Mouse (Mus musculus): Measurements from ENCODE around the gene Adamts6. TPM values are rescaled to one million over a fixed set of nuclear protein-coding genes. Genes with fewer than 3 reads are reported as not detected.

Adamts6 gene
- total RNA-seq, 1 experiment: 0.98 TPM

GRCm38 (mm10) chr13:104329336-104329735 lies 41.7 kb downstream of the Adamts6 start:
- H3K9ac ChIP-seq (ENCODE audit: insufficient read depth, low read depth, low read length, poor library complexity, severe bottlenecking): no peak overlapping the region
- no peak overlapping the region for H3K27ac ChIP-seq (ENCODE audit: insufficient read depth, low read depth, low read length, poor library complexity, severe bottlenecking)
- no peaks in the 10 kb centered on the region for H3K4me1 ChIP-seq (ENCODE audit: control insufficient read depth in 2 of 2, insufficient read depth in 2 of 2, low read length in 2 of 2, poor library complexity in 1 of 2)
- TF ChIP-seq CHD2 (IDR thresholded peaks at IDR 0.05; ENCODE audit: low read depth, low read length): no peak
- no peak for TF ChIP-seq ZC3H11A (IDR thresholded peaks at IDR 0.05; ENCODE audit: borderline replicate concordance, low read depth, low read length)
- TF ChIP-seq ZNF384 (IDR thresholded peaks at IDR 0.05; ENCODE audit: low read depth, low read length): no peak
- no peak for TF ChIP-seq MAFK (IDR thresholded peaks at IDR 0.05; ENCODE audit: insufficient read depth, low read depth, low read length)
- no peak for TF ChIP-seq HCFC1 (IDR thresholded peaks at IDR 0.05; ENCODE audit: borderline replicate concordance, insufficient read depth, low read length)
- H3K36me3 ChIP-seq (ENCODE audit: control insufficient read depth, insufficient read depth, low read length, poor library complexity, severe bottlenecking): no peaks in the 10 kb centered on the region
- DNase-seq (ENCODE audit: low read depth, low spot score): no peak
- no peak overlapping the region for H3K4me3 ChIP-seq (ENCODE audit: insufficient read depth in 1 of 2, low read depth in 1 of 2, low read length in 2 of 2, poor library complexity in 1 of 2, severe bottlenecking in 1 of 2)
- in situ Hi-C loops (cut with MboI; ENCODE audit: low sequenced_read_pairs in 2 of 2, unreplicated experiment in 2 of 2): no loop called here
- H3K9me3 ChIP-seq (ENCODE audit: control insufficient read depth, insufficient read depth, low read depth, low read length): no peaks in the 10 kb centered on the region

GRCm38 (mm10) chr13:104329742-104330141 lies 42.1 kb downstream of the Adamts6 start:
- Histone ChIP-seq H3K9me3 (ENCODE audit: control insufficient read depth, insufficient read depth, low read depth, low read length) (no peaks in the 10 kb centered on the region), H3K9ac (ENCODE audit: insufficient read depth, low read depth, low read length, poor library complexity, severe bottlenecking) (no peak overlapping the region), H3K27ac (ENCODE audit: insufficient read depth, low read depth, low read length, poor library complexity, severe bottlenecking) (no peak overlapping the region), H3K36me3 (ENCODE audit: control insufficient read depth, insufficient read depth, low read length, poor library complexity, severe bottlenecking) (no peaks in the 10 kb centered on the region), H3K4me1 (ENCODE audit: control insufficient read depth in 2 of 2, insufficient read depth in 2 of 2, low read length in 2 of 2, poor library complexity in 1 of 2) (no peaks in the 10 kb centered on the region), H3K4me3 (ENCODE audit: insufficient read depth in 1 of 2, low read depth in 1 of 2, low read length in 2 of 2, poor library complexity in 1 of 2, severe bottlenecking in 1 of 2) (no peak overlapping the region)
- in situ Hi-C loops (cut with MboI; ENCODE audit: low sequenced_read_pairs in 2 of 2, unreplicated experiment in 2 of 2): no loop called here
- no peak for DNase-seq (ENCODE audit: low read depth, low spot score)
- TF ChIP-seq ZNF384 (IDR thresholded peaks at IDR 0.05; ENCODE audit: low read depth, low read length): no peak

GRCm38 (mm10) chr13:104352590-104352989 lies 65.0 kb downstream of the Adamts6 start:
- no peak overlapping the region for H3K9ac ChIP-seq (ENCODE audit: insufficient read depth, low read depth, low read length, poor library complexity, severe bottlenecking)
- DNase-seq (ENCODE audit: low read depth, low spot score): no peak

GRCm38 (mm10) chr13:104393427-104394356 lies 106.1 kb downstream of the Adamts6 start:
- no peak for TF ChIP-seq ZC3H11A (IDR thresholded peaks at IDR 0.05; ENCODE audit: borderline replicate concordance, low read depth, low read length)
- no peak for TF ChIP-seq HCFC1 (IDR thresholded peaks at IDR 0.05; ENCODE audit: borderline replicate concordance, insufficient read depth, low read length)
- no peak for TF ChIP-seq MAFK (IDR thresholded peaks at IDR 0.05; ENCODE audit: insufficient read depth, low read depth, low read length)
- TF ChIP-seq ZNF384 (IDR thresholded peaks at IDR 0.05; ENCODE audit: low read depth, low read length): no peak
- TF ChIP-seq CHD2 (IDR thresholded peaks at IDR 0.05; ENCODE audit: low read depth, low read length): no peak
- no peak overlapping the region for H3K9ac ChIP-seq (ENCODE audit: insufficient read depth, low read depth, low read length, poor library complexity, severe bottlenecking)
- no peak overlapping the region for H3K27ac ChIP-seq (ENCODE audit: insufficient read depth, low read depth, low read length, poor library complexity, severe bottlenecking)
- no peak for DNase-seq (ENCODE audit: low read depth, low spot score)
- no peaks in the 10 kb centered on the region for H3K36me3 ChIP-seq (ENCODE audit: control insufficient read depth, insufficient read depth, low read length, poor library complexity, severe bottlenecking)
- in situ Hi-C loops (cut with MboI; ENCODE audit: low sequenced_read_pairs in 2 of 2, unreplicated experiment in 2 of 2): no loop called here
- no peaks in the 10 kb centered on the region for H3K9me3 ChIP-seq (ENCODE audit: control insufficient read depth, insufficient read depth, low read depth, low read length)
- H3K4me1 ChIP-seq (ENCODE audit: control insufficient read depth in 2 of 2, insufficient read depth in 2 of 2, low read length in 2 of 2, poor library complexity in 1 of 2): no peaks in the 10 kb centered on the region
- H3K4me3 ChIP-seq (ENCODE audit: insufficient read depth in 1 of 2, low read depth in 1 of 2, low read length in 2 of 2, poor library complexity in 1 of 2, severe bottlenecking in 1 of 2): no peak overlapping the region

More at GRCm38 (mm10) chr13:104352590-104352989, 65.0 kb downstream of the Adamts6 start:
- Histone ChIP-seq H3K4me3 (ENCODE audit: insufficient read depth in 1 of 2, low read depth in 1 of 2, low read length in 2 of 2, poor library complexity in 1 of 2, severe bottlenecking in 1 of 2) (no peak overlapping the region), H3K9me3 (ENCODE audit: control insufficient read depth, insufficient read depth, low read depth, low read length) (no peaks in the 10 kb centered on the region), H3K4me1 (ENCODE audit: control insufficient read depth in 2 of 2, insufficient read depth in 2 of 2, low read length in 2 of 2, poor library complexity in 1 of 2) (no peaks in the 10 kb centered on the region), H3K36me3 (ENCODE audit: control insufficient read depth, insufficient read depth, low read length, poor library complexity, severe bottlenecking) (no peaks in the 10 kb centered on the region), H3K27ac (ENCODE audit: insufficient read depth, low read depth, low read length, poor library complexity, severe bottlenecking) (no peak overlapping the region)
- in situ Hi-C loops (cut with MboI; ENCODE audit: low sequenced_read_pairs in 2 of 2, unreplicated experiment in 2 of 2): no loop called here
- TF ChIP-seq ZC3H11A (IDR thresholded peaks at IDR 0.05; ENCODE audit: borderline replicate concordance, low read depth, low read length) (no peak), ZNF384 (IDR thresholded peaks at IDR 0.05; ENCODE audit: low read depth, low read length) (no peak), MAFK (IDR thresholded peaks at IDR 0.05; ENCODE audit: insufficient read depth, low read depth, low read length) (no peak), HCFC1 (IDR thresholded peaks at IDR 0.05; ENCODE audit: borderline replicate concordance, insufficient read depth, low read length) (no peak), CHD2 (IDR thresholded peaks at IDR 0.05; ENCODE audit: low read depth, low read length) (no peak)
